Mouse (Mus musculus) adipose tissue, adult 10 weeks (tissue): ENCODE data around the gene Cbr4. TPM values are rescaled to one million over a fixed set of nuclear protein-coding genes. Genes with fewer than 3 reads are reported as not detected.

Source experiments
- polyA plus RNA-seq: library from polyadenylated mRNA; stranded (reverse); fragments of 350-450 nt; fragmentation: Illumina TruSeq; extraction: RNeasy Lipid Tissue Mini Kit (QIAGEN cat#74804); gene quantifications from one replicate; pipeline ENCODE4 v1.2.3, GENCODE M21; 2014; ENCODE audit warnings: low read depth, low replicate concordance

Cbr4 gene
- 42.9 TPM for polyA plus RNA-seq

GRCm38 (mm10) chr8:61487597-61488156, at the start of gene Cbr4:
TSS of gene Cbr4 (plus strand) at chr8:61487734.

